Mouse (Mus musculus): ENCODE data around the gene Serhl.
"Not testable (repeated sequence)": the region's sequence is repeated elsewhere in the genome, so short reads cannot be mapped to it uniquely, and the experiment has no call there.

Gene Serhl

DNA sequence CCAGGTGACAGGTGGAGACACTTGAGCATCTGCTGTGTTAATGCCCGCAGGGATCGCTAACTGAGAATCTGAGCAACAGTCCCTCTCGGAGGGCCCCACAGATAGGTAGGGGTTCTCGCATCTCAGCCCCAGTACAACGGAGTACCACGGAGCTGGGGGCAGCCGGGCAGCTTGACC lies at the start of gene Serhl:
Gene Serhl (plus strand): TSS at position 78 of the 177 bp plus-strand sequence.
- no peak for DNase-seq (ENCODE audit: low spot score in 2 of 2)

DNA sequence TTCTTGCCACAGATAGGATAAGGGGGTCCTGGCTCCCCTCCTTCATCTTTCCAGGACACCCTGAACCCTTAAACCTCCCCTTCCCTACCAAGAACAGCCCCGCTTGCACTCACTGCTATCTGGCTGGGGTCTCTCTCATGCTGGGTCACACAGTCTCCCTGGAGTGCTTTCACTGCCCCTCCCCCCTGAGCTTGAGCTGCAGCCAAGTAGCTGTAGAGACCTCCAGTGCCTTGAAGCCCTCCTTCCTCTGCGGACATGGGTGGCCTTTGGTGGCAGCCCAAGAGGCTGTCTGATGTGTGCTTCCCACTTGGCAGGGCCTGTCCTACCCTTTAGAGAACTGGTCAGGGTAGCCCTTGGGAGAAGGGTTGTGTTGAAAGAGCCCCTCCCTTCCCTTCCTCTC lies 49.1 kb upstream of the Serhl start:
- DNase-seq (ENCODE audit: low spot score in 2 of 2), result no peak

DNA sequence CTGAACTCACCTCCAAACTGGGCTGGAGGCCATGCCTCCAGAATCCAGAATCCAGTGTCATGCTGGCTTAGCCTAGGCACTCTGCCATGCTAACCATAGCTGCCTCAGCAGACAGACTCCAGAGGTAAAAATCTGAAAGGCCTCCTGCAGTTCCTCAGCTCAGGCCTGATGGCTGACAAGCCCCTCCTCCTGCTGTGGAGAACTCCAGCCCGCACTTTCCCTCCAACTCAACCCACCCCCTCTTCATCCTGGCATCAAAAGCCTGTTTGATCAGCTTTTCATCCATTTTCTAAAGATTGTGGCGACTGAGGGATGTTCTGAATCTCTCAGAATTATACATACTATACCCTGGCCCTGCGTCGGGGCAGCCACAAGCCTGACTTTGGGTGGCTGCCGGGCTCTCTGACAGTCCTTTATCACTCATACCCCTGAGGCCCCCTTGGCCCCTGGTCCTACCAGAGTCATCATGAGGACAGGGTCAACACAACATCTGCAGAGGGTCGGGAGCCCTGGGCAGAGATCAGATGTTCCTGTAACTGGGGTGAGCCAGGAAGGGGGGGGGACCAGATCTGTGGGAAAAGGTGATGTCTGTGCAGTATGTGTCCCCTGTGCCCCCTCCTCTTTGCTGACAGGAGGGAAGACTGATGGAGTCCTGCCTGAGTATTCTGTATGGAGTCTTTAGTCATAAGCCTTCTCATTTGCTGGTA lies 46.5 kb upstream of the Serhl start:
- no peak for DNase-seq (ENCODE audit: low spot score in 2 of 2)

DNA sequence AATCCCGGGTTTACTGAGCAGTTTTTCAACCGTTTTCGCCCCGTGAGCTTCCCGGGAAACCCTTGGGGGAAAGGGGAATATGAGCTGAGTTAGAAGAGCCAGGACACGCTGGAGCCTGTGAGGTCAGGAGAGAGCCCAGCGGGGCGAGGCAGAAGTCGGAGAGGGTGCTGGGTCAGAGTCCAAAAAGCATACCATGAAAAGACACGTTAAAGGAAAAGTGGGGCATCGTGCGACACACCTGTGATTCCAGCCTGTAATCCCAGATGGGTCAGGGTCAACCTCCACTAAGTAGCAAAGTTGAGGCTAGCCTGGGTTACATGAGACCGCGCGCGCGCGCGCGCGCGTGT lies 46.0 kb upstream of the Serhl start:
- DNase-seq (ENCODE audit: low spot score in 2 of 2), result no peak

DNA sequence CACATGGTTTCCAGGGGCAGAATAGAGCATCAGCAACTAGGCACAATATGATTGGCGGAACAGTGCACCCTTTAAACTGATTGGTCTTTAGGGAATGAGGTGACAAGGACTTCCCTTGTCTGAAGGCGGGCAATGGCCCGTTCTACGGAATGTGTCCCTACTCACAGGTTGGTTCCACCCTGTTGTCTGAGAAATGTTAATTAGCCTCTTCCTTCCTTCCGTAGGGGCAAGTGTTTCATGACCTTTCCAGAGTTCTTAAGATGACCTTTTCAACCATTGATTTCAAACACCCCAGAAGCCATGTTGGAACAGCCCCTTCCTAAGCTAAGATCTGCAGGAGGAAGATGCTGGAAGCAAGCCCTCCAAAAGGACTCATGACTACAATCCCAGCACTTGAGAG lies 43.7 kb upstream of the Serhl start:
- DNase-seq (ENCODE audit: low spot score in 2 of 2), result not testable (repeated sequence)

DNA sequence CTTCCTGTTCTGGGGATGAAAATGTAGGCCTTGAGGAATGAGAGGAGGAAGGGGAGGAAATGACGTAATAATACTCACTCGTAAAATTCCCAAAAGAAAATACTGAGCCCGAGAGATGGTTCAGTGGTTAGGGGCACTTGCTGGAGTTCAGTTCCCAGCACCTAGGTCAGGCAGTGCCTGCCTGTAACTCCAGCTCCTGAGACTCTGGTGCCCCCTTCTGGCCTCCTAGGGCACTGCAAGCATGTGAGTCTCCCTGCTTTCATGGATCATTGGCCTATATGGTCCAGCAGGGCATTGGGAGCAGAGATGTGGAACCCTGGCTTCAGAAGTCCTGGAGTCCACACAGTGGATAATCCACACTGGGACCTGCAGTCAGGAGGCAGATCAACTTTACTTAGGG lies 43.0 kb upstream of the Serhl start:
- no peak for DNase-seq (ENCODE audit: low spot score in 2 of 2)

DNA sequence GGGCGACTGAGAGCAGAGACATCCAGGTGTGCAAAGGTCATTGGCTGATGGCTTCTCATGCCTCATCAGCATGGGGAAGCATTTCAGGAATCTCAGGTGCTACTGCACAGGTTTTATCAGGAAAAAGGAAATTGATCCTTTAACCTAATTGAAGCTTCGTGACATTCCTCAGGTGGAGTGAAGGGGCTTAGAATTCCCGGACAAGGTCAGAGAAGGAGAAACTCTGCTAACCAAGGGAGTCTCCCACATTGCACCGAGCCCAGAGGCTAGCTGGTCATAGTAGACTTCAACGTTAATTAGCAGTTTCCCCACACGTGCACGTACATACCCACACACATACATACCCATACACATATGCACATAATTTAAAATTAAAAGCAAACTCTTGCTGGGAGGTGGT lies 42.6 kb upstream of the Serhl start:
- DNase-seq (ENCODE audit: low spot score in 2 of 2), result no peak

DNA sequence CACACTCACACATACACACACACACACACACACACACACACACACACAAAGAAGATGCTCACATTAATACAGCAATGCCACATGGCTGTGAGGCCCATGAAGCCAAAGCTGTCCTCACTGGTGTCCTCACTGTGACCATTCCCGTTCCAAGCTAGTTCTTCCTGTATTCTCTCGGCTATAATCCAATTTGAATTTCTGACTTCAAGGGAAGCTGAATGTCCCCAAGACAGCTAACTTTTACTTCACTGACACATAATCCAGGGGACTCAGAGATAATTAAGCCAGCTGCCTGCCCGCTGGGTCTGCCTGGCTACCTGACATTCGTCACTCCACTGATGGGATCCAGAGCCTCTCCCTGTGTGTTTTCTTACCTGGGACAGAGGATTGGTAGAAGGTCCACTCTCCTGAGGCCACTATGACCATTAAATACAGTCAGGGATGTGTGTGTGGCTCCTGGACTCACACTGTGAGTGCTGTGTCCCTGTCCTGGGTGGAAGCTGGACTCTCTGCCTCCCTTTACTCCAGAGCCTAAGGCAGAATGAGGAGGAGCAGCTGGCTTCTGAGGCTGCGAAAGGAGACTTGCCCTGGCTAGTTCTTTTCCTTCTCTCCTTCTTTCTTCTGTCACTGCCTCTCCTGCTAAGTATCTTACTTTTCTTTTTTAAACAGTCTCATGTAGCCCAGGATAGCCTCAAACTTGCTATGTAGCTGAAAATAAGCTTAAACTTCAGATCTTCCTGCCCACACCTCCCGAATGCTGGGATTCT lies 36.8 kb upstream of the Serhl start:
- no peak for DNase-seq (ENCODE audit: low spot score in 2 of 2)

DNA sequence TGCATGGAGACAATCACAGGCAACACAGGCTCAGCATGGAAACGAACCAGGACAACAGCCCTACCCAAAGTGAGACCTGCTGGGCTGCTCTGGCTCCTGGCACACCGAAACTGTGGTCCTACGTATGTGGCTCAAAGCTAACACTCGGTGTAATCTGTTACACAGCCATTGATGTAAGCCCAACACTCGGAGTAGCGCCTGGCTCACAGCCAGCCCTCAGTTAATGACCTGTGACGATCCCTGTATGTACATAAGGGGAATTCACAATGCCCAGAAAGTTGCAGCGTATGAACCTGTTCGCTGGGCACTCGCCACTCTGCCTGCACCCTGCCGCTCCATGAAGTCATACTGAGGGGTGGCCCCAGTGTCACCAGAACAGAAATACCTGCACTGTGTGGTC lies 36.0 kb upstream of the Serhl start:
- DNase-seq (ENCODE audit: low spot score in 2 of 2), result no peak

DNA sequence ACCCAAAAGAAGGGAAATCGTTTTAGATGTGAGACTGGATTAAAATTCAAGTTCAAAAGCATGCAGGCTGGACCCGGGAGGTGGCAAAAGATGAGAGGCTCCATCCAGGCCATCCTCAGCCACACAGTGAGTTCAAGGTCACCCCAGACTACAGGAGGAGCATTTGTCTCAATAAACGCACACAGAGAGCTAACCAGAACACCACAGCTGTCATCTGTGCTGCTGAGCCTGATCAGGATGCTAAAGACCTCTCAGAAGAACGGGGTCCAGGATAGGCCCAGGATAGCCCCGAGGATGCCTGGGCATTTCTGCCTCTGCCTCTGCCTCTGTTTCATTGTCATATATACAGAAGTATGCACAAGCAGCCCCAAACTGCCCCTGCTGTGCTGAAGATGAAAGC lies 33.7 kb upstream of the Serhl start:
- no peak for DNase-seq (ENCODE audit: low spot score in 2 of 2)

DNA sequence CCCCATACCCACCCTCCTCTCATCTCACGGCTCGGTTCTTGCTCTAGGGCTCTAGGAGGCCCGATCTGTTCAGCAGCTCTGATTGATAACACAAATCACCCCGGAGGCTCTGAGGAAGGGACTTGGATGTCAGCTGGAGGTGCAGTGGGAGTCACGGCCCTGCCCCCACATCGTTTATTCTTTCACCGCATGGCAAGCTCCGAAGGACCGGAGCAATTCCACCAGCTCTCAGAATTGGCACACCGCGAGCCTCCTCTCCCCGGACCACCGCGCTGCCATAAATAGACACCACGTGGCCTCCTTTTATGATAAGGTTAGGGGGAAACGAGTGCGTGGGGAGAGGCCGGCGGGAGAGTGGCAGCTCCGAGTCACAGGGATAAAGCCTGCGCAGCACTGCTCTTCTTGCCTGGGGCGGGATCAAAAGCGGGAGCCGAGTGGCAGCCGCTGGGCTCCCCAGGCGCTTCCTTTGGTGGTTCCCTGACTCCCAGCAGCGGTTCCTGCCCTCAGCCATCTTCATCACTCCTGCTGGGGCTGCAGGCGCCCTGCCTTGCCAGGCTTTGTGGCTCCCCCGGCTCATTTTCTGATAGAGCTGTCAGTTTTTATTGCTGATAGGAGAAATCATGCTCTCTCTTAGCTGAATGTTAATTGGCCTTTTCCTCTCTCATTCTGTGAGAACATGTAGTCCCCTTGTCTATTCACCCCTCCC lies 32.8 kb upstream of the Serhl start:
- no peak for DNase-seq (ENCODE audit: low spot score in 2 of 2)

DNA sequence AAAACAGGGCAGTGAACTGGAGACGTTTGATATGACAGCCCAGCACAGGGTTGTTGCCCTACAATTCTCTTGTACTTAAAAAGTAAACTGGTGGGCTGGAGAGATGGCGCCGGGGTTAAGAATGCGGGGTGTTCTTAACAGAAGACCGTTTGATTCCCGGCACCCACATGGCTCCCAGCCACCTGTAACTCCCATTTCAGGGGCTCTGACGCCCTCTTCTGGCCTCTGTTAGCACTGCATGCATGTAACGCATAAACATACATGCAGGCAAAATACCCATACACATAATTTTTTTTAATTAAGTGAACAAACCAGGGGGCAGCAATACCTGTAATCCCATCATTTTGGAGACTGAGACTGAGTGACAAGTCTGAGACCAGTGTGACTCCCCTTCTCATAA lies 31.8 kb upstream of the Serhl start:
- no peak for DNase-seq (ENCODE audit: low spot score in 2 of 2)

DNA sequence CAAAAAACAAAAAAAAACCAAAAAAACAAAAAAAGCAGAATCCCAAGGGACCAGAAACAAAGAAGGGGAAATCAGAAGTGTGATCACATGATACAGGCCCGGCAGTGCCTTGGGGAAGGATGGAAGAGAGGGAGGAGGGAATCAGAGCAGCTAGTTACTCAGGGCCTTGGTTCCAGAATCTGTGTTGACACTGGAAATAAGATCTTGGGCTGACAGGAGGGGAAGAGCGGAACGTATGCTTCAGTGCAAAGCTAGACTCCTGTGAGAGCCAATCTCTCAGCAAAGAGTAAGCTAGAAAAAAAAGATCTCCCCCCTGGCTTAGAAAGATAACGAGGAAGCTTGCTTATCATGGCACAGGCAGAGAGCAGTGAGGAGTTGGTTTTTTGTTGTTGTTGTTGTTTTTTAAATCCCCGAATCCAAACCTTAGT lies 30.1 kb upstream of the Serhl start:
- DNase-seq (ENCODE audit: low spot score in 2 of 2), result no peak

DNA sequence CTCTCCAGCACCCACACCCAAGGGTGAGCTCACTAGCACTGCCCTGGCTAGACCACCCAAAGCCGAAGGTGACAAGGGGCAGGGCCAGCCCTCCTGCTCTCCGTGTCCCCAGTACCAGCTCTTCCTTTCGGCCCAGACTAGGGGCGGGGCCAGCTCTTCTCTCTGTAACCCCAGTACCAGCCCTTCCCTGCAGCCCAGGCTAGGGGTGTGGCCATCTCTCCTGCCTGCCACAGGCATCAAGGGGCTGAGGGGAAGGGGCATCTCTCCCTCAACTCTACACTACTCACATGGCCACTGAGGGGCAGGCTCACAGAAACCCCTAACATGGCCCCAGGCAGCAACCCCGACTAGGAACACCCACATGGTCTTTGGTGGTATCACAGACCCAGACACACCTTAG lies 27.6 kb upstream of the Serhl start:
- no peak for DNase-seq (ENCODE audit: low spot score in 2 of 2)

DNA sequence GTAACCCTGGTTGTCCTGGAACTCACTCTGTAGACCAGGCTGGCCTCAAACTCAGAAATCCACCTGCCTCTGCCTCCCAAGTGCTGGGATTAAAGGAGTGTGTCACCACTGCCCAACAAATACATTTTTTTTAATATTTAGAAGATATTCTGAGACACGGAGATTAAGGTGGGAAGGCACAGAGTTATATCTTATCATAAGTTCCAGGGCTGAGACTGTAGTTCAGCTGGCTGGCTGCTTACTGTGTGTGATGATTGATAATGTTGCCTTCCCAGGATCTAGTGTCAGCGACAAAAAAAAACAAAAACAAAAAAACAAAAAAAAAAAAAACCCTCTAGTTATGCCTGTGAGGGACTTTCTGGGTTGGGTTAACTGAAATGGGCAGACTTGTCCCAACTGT lies 26.7 kb upstream of the Serhl start:
- not testable (repeated sequence) for DNase-seq (ENCODE audit: low spot score in 2 of 2)

DNA sequence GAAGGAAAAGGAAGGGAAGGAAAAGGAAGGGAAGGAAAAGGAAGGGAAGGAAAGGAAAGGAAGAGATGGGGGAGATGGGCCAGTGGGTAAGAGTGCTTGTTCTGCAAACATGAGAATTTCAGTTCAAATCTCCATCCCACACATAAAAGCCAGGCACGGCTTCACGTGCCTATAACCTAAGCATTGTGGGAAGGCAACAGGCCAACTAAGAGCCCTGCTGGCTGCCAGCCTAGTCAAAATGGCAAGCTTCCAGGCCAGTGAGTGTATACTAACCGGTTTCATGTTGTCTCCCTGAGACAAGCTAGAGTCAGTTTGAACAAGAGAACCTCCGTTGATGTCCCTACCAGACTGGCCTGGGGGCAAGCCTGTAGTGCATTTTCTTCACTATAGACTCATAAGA lies 23.8 kb upstream of the Serhl start:
- DNase-seq (ENCODE audit: low spot score in 2 of 2), result no peak

DNA sequence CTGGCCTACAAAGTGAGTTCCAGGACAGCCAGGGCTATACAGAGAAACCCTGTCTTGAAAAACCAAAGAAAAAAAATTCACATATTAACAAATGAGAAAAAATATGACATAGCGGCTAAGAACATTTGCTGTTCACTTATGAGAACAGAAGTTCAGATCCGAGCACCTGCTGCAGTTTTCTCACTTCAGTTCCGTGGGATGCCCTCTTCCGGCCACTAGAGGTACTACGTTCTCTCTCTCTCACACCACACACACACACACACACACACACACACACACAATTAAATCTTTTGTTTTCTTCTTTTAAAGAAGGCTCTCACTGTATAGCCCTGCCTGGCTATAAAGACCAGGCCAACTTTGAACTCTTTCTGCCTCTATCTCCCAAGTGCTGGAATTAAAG lies 21.0 kb upstream of the Serhl start:
- DNase-seq (ENCODE audit: low spot score in 2 of 2), result no peak

DNA sequence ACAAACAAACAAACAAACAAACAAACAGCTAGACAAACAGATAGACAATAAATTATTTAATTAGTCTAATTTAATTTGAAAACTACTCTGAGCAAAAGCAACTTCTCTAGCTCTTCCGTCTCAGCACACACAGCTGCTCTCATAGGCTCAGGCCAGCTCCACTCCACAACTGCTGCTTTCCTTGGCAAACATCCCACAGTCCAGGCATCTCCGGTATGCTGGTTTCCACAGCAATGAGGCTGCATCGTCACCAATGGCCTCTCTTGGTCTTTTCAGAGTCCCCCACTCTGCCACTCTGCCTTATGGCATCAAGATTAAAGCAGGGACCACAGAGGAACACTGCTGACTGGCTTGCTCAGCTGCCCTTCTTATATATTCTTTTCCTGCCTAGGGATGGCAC lies 18.4 kb upstream of the Serhl start:
- no peak for DNase-seq (ENCODE audit: low spot score in 2 of 2)

DNA sequence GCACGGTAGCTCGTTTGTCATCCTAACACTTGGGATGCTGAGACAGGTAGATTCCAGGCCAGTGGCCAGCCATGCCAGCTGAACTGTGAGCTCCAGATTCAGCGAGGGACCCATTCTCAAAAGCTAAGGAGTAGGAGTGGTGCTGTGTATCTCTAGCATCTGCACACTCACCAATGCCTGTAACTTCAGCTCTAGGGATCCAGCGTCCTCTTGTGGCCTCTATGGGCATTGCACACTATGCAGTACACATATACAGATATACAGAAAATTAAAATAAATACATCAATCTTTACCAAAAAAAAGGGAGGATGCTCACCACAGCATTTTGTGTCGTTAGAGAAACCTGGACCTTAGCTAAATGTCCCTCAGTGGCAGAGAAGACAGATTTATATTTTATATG lies 17.6 kb upstream of the Serhl start:
- no peak for DNase-seq (ENCODE audit: low spot score in 2 of 2)

DNA sequence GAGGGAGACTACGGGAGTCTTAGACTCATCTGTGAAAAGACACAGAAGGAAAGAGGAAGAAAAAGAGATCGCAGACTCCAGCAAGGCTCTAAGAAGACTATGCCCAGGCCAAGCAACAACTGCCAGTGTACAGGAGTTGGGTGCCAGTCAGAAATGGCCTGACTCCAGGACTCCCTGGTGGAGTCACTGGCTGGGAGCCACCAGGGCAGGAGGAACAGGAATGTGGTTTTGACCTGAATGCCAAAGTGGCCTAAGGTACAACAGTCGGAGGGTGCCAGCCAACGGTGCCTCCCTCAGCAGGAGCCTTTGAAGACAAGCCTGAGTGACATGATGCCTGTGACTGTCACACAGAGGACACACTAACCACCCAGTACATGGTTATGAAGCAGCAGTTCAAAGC lies 15.1 kb upstream of the Serhl start:
- no peak for DNase-seq (ENCODE audit: low spot score in 2 of 2)

DNA sequence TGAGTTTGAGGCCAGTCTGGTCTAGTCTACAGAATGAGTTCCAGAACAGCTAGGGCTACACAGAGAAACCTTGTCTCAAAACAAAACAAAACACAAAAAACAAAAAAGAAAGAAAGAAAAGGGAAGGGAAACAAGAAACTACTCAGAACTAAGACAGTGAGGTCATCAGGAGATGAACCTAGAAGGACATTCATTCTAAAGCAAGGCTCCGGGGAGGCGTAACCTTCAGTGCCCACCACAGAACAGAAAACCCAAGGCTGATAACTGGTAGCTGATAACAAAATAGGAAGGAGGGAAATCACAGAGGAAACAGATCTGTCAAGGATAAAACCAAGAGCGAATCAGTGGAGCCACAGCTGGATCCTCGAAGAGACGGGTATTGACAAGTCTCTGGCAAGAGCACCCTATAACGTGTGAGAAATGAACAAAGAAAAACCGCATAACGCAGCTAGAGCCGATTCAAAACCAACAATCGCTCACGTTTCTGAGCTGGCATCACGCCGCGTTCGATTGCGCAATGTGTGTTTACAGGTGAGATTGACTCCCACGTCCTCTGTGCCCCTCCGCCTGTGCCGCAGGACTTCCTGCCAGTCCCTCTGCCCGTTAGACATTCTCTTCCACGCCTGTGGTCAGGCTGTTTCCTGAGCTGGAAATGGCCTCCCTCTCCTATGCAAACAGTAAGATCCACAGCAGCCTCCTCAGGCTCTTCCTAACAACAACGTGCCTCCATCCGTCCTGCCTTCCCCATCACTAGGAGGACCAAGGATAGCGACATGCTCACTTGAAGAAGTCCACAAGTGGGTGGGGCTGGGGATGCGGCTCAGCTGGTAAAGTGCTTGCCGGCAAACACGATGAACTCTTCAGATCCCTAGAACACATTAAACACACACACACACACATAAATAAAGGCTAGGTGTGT lies 13.4 kb upstream of the Serhl start:
- DNase-seq (ENCODE audit: low spot score in 2 of 2), result peak; percentile 21 to 32

DNA sequence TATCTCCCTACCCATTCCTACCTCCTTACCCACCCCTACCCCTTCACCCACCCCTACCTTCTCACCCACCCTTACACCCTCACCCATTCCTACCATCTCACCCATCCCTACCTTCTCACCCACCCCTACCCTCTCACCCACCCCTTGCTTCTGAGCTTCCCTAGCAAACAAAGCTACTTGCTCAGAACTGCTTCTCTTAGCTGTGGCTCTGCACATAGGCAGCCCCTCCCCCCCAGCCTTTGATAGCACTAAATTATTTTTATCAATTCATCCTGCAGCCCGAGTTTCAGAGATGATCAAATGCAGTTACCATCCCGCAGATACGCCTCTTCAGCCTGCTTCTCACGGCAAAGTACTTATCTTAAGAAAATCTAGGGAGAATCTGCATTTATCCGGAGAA lies 5.8 kb upstream of the Serhl start:
- DNase-seq (ENCODE audit: low spot score in 2 of 2), result no peak

All from natural killer cell, adult 2 months (primary cell).